Mouse (Mus musculus): ENCODE measurements around the gene Rpl7l1.

Rpl7l1 gene

GRCm38 (mm10) chr17:46745506-46745905 is 37.0 kb downstream of the Rpl7l1 start:
- in situ Hi-C loops (cut with MboI, MseI): no loop called here

- in situ Hi-C loops (cut with MboI, MseI): no loop called here
Measured at GRCm38 (mm10) chr17:46742986-46743385, 39.5 kb downstream of the Rpl7l1 start.

GRCm38 (mm10) chr17:46741305-46741704 is 41.2 kb downstream of the Rpl7l1 start:
- in situ Hi-C loops (cut with MboI, MseI): no loop called here

GRCm38 (mm10) chr17:46736160-46736559 is 46.3 kb downstream of the Rpl7l1 start:
- in situ Hi-C loops (cut with MboI, MseI): no loop called here

GRCm38 (mm10) chr17:46735287-46735686 is 47.2 kb downstream of the Rpl7l1 start:
- in situ Hi-C loops (cut with MboI, MseI): no loop called here

GRCm38 (mm10) chr17:46734055-46734454 is 48.4 kb downstream of the Rpl7l1 start:
- in situ Hi-C loops (cut with MboI, MseI): no loop called here

GRCm38 (mm10) chr17:46728904-46729318 is 53.6 kb downstream of the Rpl7l1 start, which contains the start of gene Gnmt:
TSS of gene Gnmt (minus strand) at chr17:46729168.
- in situ Hi-C loops (cut with MboI, MseI): loop anchor here in 1 of 2 experiments (10.0 kb wide), 1 partner anchor 64 kb away; no protein-coding TSS in a partner anchor

- in situ Hi-C loops (cut with MboI, MseI): loop anchor here in 1 of 2 experiments (10.0 kb wide), 1 partner anchor 64 kb away; no protein-coding TSS in a partner anchor
Measured at GRCm38 (mm10) chr17:46728496-46728895, 54.0 kb downstream of the Rpl7l1 start.

- in situ Hi-C loops (cut with MboI, MseI): loop anchor here in 1 of 2 experiments (10.0 kb wide), 1 partner anchor 63 kb away; no protein-coding TSS in a partner anchor
Measured at GRCm38 (mm10) chr17:46728021-46728420, 54.5 kb downstream of the Rpl7l1 start.

GRCm38 (mm10) chr17:46727271-46727670 is 55.2 kb downstream of the Rpl7l1 start:
- in situ Hi-C loops (cut with MboI, MseI): loop anchor here in 1 of 2 experiments (10.0 kb wide), 1 partner anchor 62 kb away; no protein-coding TSS in a partner anchor

- in situ Hi-C loops (cut with MboI, MseI): loop anchor here in 1 of 2 experiments (10.0 kb wide), 1 partner anchor 61 kb away; no protein-coding TSS in a partner anchor
Measured at GRCm38 (mm10) chr17:46725731-46726645, 56.5 kb downstream of the Rpl7l1 start.

GRCm38 (mm10) chr17:46725273-46725672 is 57.2 kb downstream of the Rpl7l1 start:
- in situ Hi-C loops (cut with MboI, MseI): loop anchor here in 1 of 2 experiments (10.0 kb wide), 1 partner anchor 60 kb away; no protein-coding TSS in a partner anchor

- in situ Hi-C loops (cut with MboI, MseI): loop anchor here in 1 of 2 experiments (10.0 kb wide), 1 partner anchor 60 kb away; no protein-coding TSS in a partner anchor
Measured at GRCm38 (mm10) chr17:46724477-46725084, 57.9 kb downstream of the Rpl7l1 start.

Measured in T-helper 17 cell (primary cell).